Mouse (Mus musculus) midbrain, embryonic 12.5 days (tissue): Measurements from ENCODE around the gene Ube2e3. TPM values are rescaled to one million over a fixed set of nuclear protein-coding genes. Genes with fewer than 3 reads are reported as not detected.

Experiments
- ATAC-seq: fragments of 200-750 bp; cut with Nextera tagmentation; 2 replicates; pipeline ENCODE4 v1.8.0; 2017; ENCODE audit warnings: low read depth, moderate TSS enrichment, moderate library complexity; ENCODE audit not compliant: low FRiP score
- H3K27ac ChIP-seq: fragments of 300-500 bp; sonication (generic); replicated peaks from 2 replicates; pipeline ENCODE4 v1.5.1; 2016; ENCODE audit warnings: mild to moderate bottlenecking
- H3K27me3 ChIP-seq: fragments of 300-500 bp; sonication (generic); 2 replicates; pipeline ENCODE4 v1.6.1; 2016; ENCODE audit warnings: mild to moderate bottlenecking
- H3K36me3 ChIP-seq: fragments of 300-500 bp; sonication (generic); 2 replicates; pipeline ENCODE4 v1.6.1; 2016
- H3K4me1 ChIP-seq: fragments of 300-500 bp; sonication (generic); 2 replicates; pipeline ENCODE4 v1.6.1; 2016
- H3K4me2 ChIP-seq: fragments of 300-500 bp; sonication (generic); replicated peaks from 2 replicates; pipeline ENCODE4 v1.6.1; 2016; ENCODE audit warnings: mild to moderate bottlenecking, moderate library complexity
- H3K4me3 ChIP-seq: fragments of 300-500 bp; sonication (generic); 2 replicates; pipeline ENCODE4 v1.5.1; 2016; ENCODE audit warnings: mild to moderate bottlenecking
- H3K9ac ChIP-seq: fragments of 300-500 bp; sonication (generic); replicated peaks from 2 replicates; pipeline ENCODE4 v1.6.1; 2016; ENCODE audit warnings: mild to moderate bottlenecking, moderate library complexity
- H3K9me3 ChIP-seq: fragments of 300-500 bp; sonication (generic); 2 replicates; pipeline ENCODE4 v1.6.1; 2016; ENCODE audit warnings: mild to moderate bottlenecking
- WGBS: fragments of 180-500 bp; shearing (Covaris S2); methylation state at CpG from one replicate; pipeline ENCODE4 v1.1.7; 2016; 5-methylcytosine and 5-hydroxymethylcytosine counted together
- polyA plus RNA-seq: library from polyadenylated mRNA; unstranded; fragments of >200 nt; fragmentation: Nextera tagmentation; extraction: Ambion mirVana; gene quantifications from 2 replicates; pipeline ENCODE4 v1.2.1, GENCODE M21; 2016

The Ube2e3 gene
- polyA plus RNA-seq, 1 experiment from 2014 or later: 269 TPM

DNA sequence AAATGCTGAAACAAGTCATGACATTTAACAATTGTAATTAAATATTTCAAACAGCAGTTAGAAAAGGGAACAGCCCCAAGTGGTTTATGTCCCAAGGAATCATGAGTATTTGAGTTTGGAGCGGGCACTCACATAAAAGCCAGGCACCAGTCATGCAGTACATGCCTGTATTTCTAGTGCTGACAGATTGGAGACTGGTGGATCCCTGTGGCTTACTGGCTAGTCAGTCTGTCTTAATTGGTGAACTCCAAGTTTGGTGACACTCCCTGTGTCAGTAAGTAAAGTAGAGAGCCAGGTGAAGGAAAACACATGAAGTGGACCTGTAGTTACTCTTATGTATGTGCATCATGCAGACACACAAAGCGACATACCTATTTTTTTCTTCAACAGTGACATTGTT is 27.3 kb downstream of the Ube2e3 start:
- Histone ChIP-seq H3K27ac (no peak overlapping the region), H3K9ac (no peak overlapping the region), H3K9me3 (no peaks in the 10 kb centered on the region), H3K36me3 (no peaks in the 10 kb centered on the region), H3K4me2 (no peak overlapping the region), H3K4me1 (0 out of 2 replicates have a peak, but pooled peaks cover 3% of the 10 kb centered on the region), H3K27me3 (no peaks in the 10 kb centered on the region), H3K4me3 (no peak overlapping the region)
- ATAC-seq: no peak
- WGBS: 93% methylated on average over 2 of the region's 2 CpGs

DNA sequence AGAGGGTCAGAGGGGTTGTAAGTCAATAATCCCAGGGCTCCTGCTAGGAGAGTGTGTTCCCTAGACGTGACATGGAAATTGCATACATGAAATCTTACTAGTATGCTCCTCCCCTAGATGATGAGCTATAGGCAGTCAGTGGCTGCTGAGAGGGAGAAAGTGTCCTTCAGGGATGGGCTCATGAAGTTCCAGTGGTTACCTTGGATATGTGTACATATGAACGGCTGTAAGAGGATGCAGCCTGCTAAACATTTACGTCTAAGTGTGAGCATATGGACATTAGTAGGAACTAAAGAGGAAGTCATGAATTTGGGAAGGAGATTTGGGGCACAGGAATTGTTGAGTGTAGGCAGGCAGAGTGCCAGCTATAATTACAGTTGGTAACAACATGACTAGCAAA is 38.0 kb downstream of the Ube2e3 start:
- Histone ChIP-seq H3K27me3 (no peaks in the 10 kb centered on the region), H3K4me1 (peaks cover 12% of the 10 kb centered on the region), H3K4me2 (no peak overlapping the region), H3K36me3 (no peaks in the 10 kb centered on the region), H3K27ac (no peak overlapping the region), H3K9me3 (no peaks in the 10 kb centered on the region), H3K4me3 (no peak overlapping the region), H3K9ac (no peak overlapping the region)
- ATAC-seq: no peak
- WGBS: 77% methylated on average over 3 of the region's 3 CpGs

DNA sequence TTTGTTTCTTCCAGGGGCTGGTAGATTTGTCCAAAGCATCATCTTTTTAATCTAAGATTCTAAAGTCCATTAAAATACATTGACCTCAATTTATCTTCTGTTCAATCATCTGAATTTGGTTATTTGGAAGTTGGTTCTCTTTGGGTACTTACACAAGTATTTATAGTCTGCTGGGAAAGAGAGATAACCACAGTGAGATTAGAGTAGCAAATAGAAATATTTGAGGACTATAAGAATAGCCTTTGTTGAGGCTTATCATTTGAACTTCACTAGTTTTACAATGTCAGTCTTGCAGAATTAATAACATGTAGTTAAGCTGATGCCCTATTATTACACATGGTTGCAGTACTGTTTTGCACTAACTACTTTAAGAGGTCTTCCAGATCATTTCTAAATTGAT is 43.6 kb downstream of the Ube2e3 start:
- no peak for ATAC-seq
- no peak overlapping the region for H3K9ac ChIP-seq
- H3K4me1 ChIP-seq: peaks cover 5% of the 10 kb centered on the region; the same call in 1 of the 2 replicates
- no peak overlapping the region for H3K4me2 ChIP-seq
- H3K36me3 ChIP-seq: no peaks in the 10 kb centered on the region
- H3K4me3 ChIP-seq: no peak overlapping the region
- no peak overlapping the region for H3K27ac ChIP-seq
- H3K27me3 ChIP-seq: no peaks in the 10 kb centered on the region
- no peaks in the 10 kb centered on the region for H3K9me3 ChIP-seq

DNA sequence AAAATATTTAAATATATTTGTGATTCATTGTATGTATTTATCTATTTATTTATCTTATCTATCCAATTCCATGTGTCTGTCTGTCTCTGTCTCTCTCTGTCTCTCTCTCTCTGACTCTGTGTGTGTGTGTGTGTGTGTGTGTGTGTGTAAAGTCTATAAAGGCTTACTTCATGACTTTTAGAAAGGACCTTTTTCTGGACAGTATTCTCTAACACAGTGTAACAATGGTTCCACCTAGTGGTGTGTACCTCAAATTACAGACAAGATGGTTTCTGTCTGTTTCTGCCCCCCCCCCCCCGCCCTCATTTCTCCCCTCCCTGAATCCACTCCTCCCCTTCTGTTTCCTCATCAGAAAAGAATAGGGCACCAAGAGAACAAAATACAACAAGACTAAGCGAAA is 46.9 kb downstream of the Ube2e3 start:
- Histone ChIP-seq H3K9ac (no peak overlapping the region), H3K27ac (no peak overlapping the region), H3K36me3 (peaks cover under 1% of the 10 kb centered on the region; the same call in 1 of the 2 replicates), H3K4me1 (peaks cover 5% of the 10 kb centered on the region; the same call in 1 of the 2 replicates), H3K9me3 (no peaks in the 10 kb centered on the region), H3K4me3 (no peak overlapping the region), H3K4me2 (no peak overlapping the region), H3K27me3 (no peaks in the 10 kb centered on the region)
- ATAC-seq: no peak
- WGBS: 83% methylated on average over 2 of the region's 2 CpGs

DNA sequence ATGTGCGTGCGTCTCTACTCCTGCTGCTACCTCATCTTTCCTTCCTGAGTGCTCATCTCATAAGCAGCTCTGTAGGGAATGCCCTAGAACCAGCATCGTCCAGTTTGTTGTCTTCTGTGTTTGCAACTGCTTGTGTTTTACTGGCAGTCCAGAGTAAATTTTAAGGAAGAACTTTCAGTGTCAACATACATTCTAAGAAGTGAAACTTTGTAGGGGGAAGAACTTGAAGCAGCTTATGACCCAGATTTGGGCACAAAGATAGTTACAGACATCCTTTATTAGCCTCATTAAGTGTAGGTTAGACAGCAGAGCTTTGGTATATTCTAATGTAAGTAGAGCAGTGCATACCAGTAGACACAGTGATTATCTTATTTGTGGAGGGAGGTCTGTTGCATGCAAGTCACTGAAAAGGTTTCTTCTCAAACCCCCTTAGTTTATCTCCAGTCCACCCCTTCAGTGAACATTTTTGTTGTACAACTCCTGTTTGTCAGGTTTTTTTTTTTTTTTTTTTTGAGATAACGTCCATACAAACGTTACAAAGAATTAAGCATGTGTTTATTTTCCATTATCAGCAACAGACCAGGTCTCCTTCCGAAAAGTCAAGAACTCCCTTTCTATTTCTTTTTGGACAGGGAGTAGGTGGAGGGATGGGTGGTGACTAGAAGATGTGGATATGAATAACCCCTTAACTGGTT is 55.2 kb downstream of the Ube2e3 start:
- H3K27ac ChIP-seq: no peak overlapping the region
- WGBS: 90% methylated on average over 6 of the region's 6 CpGs
- no peaks in the 10 kb centered on the region for H3K27me3 ChIP-seq
- no peak overlapping the region for H3K4me3 ChIP-seq
- H3K4me1 ChIP-seq: no peaks in the 10 kb centered on the region
- H3K36me3 ChIP-seq: peaks cover 3% of the 10 kb centered on the region
- H3K9me3 ChIP-seq: no peaks in the 10 kb centered on the region
- H3K4me2 ChIP-seq: no peak overlapping the region
- no peak for ATAC-seq
- no peak overlapping the region for H3K9ac ChIP-seq

DNA sequence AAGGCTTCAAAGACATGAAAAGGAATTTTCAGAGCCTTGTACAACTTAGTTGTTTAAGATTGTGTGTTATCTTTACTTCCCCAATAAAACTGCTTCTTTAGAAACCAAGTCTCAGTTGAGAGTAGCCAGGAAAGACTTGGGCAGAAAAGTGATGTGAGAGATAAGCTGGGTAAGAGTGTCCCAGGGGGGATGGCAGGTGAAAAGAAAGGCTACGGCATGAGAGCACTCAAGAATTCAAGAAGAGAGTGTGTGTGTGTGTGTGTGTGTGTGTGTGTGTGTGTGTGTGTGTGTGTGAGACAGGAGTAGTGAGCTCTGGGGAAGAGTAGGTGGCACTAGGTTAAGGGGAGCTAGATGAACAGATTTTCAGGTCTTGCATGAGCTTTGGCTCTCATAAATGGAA is 57.9 kb downstream of the Ube2e3 start:
- WGBS: 75% methylated on average over 1 of the region's 1 CpGs
- H3K4me1 ChIP-seq: no peaks in the 10 kb centered on the region
- H3K9me3 ChIP-seq: no peaks in the 10 kb centered on the region
- ATAC-seq: no peak
- no peak overlapping the region for H3K9ac ChIP-seq
- H3K27ac ChIP-seq: no peak overlapping the region
- H3K4me2 ChIP-seq: no peak overlapping the region
- H3K27me3 ChIP-seq: no peaks in the 10 kb centered on the region
- no peak overlapping the region for H3K4me3 ChIP-seq
- H3K36me3 ChIP-seq: no peaks in the 10 kb centered on the region; the same call in 1 of the 2 replicates

DNA sequence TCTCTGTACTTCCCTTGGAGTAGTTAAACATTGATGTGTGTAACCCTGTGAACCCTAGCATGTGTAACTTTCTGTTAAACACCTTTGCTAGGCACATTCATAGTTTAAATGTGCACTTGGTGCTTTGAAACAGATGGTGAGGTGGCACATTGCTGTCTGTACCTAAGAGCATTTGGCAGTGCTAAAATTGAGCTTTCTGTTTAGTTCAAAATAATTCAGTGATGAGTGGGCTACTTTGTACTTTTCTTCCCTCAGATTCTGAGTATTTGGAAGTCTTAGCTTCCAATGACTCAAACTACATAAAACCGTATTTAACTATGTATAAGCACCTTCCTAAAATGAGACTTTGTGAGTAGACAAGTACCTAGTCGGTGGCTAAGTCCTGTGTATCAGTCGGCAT is 59.7 kb downstream of the Ube2e3 start:
- Histone ChIP-seq H3K9ac (no peak overlapping the region), H3K27ac (no peak overlapping the region), H3K27me3 (no peaks in the 10 kb centered on the region), H3K4me2 (no peak overlapping the region), H3K9me3 (no peaks in the 10 kb centered on the region), H3K4me1 (no peaks in the 10 kb centered on the region), H3K4me3 (no peak overlapping the region), H3K36me3 (no peaks in the 10 kb centered on the region; the same call in 1 of the 2 replicates)
- WGBS: 95% methylated on average over 3 of the region's 3 CpGs
- ATAC-seq: no peak

DNA sequence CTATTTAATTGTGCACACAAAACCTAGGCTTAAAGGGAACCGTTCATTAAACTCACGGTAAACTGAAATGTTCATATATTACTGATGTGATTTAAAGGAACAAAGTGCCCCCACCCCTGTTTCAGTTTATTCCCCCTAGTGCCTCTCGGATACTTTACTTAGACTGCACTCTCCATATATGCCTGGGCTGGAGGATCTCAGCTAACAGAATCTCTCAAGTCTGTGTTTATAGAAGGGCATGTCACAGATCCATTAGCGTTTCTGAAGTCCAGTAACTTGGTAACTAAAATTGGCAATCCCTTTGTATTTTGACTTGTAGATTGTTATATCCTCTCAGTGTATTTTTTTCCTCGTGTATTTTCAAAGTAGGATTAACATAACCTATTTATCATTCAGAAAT is 60.2 kb downstream of the Ube2e3 start:
- 86% methylated on average over 5 of the region's 5 CpGs for WGBS
- H3K9ac ChIP-seq: no peak overlapping the region
- H3K27ac ChIP-seq: no peak overlapping the region
- no peaks in the 10 kb centered on the region for H3K9me3 ChIP-seq
- H3K4me1 ChIP-seq: no peaks in the 10 kb centered on the region
- no peak overlapping the region for H3K4me3 ChIP-seq
- no peaks in the 10 kb centered on the region; the same call in 1 of the 2 replicates for H3K36me3 ChIP-seq
- H3K27me3 ChIP-seq: no peaks in the 10 kb centered on the region
- no peak for ATAC-seq
- no peak overlapping the region for H3K4me2 ChIP-seq

DNA sequence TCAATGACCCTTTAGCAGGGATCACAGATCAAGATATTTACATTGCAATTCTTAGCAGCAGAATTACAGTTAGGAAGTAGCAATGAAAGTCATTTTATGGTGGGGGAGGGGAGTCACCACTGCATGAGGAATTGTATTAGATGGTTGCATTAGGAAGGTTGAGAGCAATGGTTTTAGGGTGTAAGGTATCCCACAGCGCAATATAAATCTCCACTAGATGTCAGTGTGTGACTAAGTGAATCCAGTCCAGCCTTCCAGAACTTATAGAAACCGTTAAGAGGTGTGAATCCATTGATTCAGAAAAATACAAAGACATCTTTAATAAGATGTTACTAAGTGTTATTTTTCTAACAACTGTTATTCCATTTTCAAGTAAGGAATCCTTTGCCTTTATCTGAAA is 63.4 kb downstream of the Ube2e3 start:
- no peak overlapping the region for H3K4me2 ChIP-seq
- no peaks in the 10 kb centered on the region for H3K9me3 ChIP-seq
- no peaks in the 10 kb centered on the region for H3K36me3 ChIP-seq
- H3K4me1 ChIP-seq: no peaks in the 10 kb centered on the region
- no peak overlapping the region for H3K27ac ChIP-seq
- H3K27me3 ChIP-seq: no peaks in the 10 kb centered on the region
- H3K4me3 ChIP-seq: no peak overlapping the region
- ATAC-seq: peak; percentile 47; the same call in 1 of the 2 replicates
- no peak overlapping the region for H3K9ac ChIP-seq
- 52% methylated on average over 2 of the region's 2 CpGs for WGBS

DNA sequence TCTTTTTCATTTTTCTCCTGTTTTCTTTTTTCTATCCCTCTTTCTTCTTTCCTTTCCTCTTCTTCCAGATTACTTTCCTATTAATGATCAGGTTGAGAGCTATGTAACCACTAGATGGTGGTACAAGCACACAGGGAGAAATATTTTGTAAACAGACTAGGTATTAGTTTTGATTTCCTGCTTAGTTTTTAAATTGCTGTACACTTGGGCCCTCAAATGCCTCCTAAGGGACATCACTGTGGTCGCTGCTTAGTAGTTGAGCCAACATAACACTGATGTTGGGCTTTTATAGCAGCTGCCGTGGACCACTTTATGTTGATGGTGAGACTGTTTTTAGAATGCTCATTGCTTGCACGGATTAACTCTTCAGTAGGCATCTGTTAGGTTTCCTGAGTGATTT is 91.5 kb downstream of the Ube2e3 start:
- Histone ChIP-seq H3K4me3 (no peak overlapping the region), H3K36me3 (no peaks in the 10 kb centered on the region), H3K4me1 (peaks cover 16% of the 10 kb centered on the region), H3K27me3 (no peaks in the 10 kb centered on the region), H3K27ac (no peak overlapping the region), H3K4me2 (no peak overlapping the region), H3K9me3 (no peaks in the 10 kb centered on the region), H3K9ac (no peak overlapping the region)
- WGBS: 47% methylated on average over 3 of the region's 3 CpGs
- ATAC-seq: no peak

DNA sequence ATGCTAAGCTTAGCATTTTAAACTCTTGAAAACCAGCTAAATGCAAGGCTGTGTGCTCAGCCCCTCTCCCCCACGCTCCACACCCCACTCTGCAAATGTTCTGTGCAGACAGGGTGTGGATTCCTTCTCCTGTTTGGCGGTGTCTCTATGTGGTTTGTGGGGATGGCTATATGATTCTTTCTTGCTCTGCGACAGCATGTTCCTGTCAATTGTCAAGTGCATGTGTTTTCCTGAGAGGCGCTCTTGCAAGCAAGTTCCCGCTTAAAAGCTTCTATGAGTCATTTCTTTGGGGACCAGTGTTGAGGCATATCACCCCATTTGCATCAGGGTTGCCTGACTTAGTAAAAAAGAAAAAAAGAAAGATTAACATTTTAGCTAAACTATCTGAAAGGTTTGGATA is 92.4 kb downstream of the Ube2e3 start:
- peaks cover 16% of the 10 kb centered on the region for H3K4me1 ChIP-seq
- WGBS: 82% methylated on average over 5 of the region's 5 CpGs
- no peak overlapping the region for H3K4me2 ChIP-seq
- ATAC-seq: no peak
- no peaks in the 10 kb centered on the region for H3K36me3 ChIP-seq
- H3K9me3 ChIP-seq: no peaks in the 10 kb centered on the region
- no peak overlapping the region for H3K4me3 ChIP-seq
- H3K9ac ChIP-seq: no peak overlapping the region
- no peaks in the 10 kb centered on the region for H3K27me3 ChIP-seq
- no peak overlapping the region for H3K27ac ChIP-seq

DNA sequence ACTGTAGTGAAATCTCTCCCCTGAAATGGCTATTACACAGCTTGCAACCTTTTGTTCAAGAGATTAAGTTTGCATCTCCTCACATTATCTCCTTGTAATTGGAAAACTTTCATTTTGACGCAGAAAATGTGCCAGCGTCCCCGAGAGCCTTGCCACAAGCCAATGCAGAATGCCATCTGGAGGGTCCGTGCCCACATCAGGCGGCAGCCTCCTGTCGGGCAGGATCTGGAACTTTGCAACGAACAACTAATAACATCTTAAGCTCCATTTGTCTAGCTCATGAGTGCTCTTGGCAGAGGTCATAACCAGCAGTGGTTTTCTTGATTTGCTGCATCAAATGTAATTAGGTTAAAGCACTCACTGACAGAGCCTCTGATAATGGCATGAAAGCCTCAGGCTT is 93.1 kb downstream of the Ube2e3 start:
- Histone ChIP-seq H3K4me2 (no peak overlapping the region), H3K9ac (no peak overlapping the region), H3K36me3 (no peaks in the 10 kb centered on the region), H3K27ac (no peak overlapping the region), H3K9me3 (no peaks in the 10 kb centered on the region), H3K4me1 (peaks cover 16% of the 10 kb centered on the region), H3K27me3 (no peaks in the 10 kb centered on the region), H3K4me3 (no peak overlapping the region)
- WGBS: 57% methylated on average over 7 of the region's 7 CpGs
- ATAC-seq: no peak

DNA sequence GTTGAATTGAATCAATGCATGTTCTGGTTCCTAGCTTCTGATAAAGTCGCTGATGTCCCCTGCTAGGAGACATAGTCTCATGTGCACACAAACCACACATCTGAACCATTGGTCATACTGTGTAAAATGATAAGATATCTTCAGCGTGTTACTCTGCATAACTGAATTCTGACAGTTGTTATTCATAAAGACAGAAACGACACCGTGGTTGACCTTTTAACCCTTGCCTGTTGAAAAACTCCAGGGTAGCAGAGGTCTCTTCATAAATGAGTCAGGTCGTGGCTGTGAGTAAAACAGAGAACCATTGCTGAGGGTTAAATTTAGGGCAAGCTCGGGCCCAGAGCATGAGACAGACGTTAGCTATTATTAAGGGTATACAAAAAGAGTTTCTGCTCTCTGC is 93.7 kb downstream of the Ube2e3 start:
- no peak overlapping the region for H3K9ac ChIP-seq
- H3K27me3 ChIP-seq: no peaks in the 10 kb centered on the region
- WGBS: 40% methylated on average over 7 of the region's 7 CpGs
- H3K4me3 ChIP-seq: no peak overlapping the region
- H3K4me2 ChIP-seq: no peak overlapping the region
- peaks cover 16% of the 10 kb centered on the region for H3K4me1 ChIP-seq
- H3K27ac ChIP-seq: no peak overlapping the region
- no peak for ATAC-seq
- no peaks in the 10 kb centered on the region for H3K9me3 ChIP-seq
- no peaks in the 10 kb centered on the region for H3K36me3 ChIP-seq
